Mouse (Mus musculus) heart, adult 2 months (tissue): Measurements from ENCODE around the gene Spag6. TPM values are rescaled to one million over a fixed set of nuclear protein-coding genes. Genes with fewer than 3 reads are reported as not detected.

ENCODE experiments used
- DNase-seq, 2 experiments: peaks; one replicate each; pipeline ENCODE4 v3.0.0; 2021
- H3K27ac ChIP-seq: fragments of 200-600 bp; 2 replicates; pipeline ENCODE4 v1.8.1; 2022
- H3K27me3 ChIP-seq: fragments of 200-500 bp; 2 replicates; pipeline ENCODE4 v1.6.1; 2012; ENCODE audit warnings: mild to moderate bottlenecking, low read length, inconsistent platforms, mixed read lengths; ENCODE audit not compliant: control insufficient read depth, insufficient read depth
- H3K36me3 ChIP-seq: fragments of 200-500 bp; 2 replicates; pipeline ENCODE4 v1.6.1; 2012; ENCODE audit warnings: low read length, inconsistent platforms; ENCODE audit not compliant: control insufficient read depth, insufficient read depth
- H3K4me1 ChIP-seq: fragments of 200-500 bp; 2 replicates; pipeline ENCODE4 v1.6.1; 2011; ENCODE audit warnings: low read length; ENCODE audit not compliant: control insufficient read depth, insufficient read depth
- H3K4me3 ChIP-seq: fragments of 200-600 bp; 2 replicates; pipeline ENCODE4 v1.8.1; 2022
- H3K79me2 ChIP-seq: fragments of 200-500 bp; replicated peaks from 2 replicates; pipeline ENCODE4 v1.6.1; 2012; ENCODE audit warnings: mild to moderate bottlenecking, inconsistent platforms, low read length, moderate library complexity, mixed read lengths; ENCODE audit not compliant: control insufficient read depth, insufficient read depth
- H3K9ac ChIP-seq: fragments of 200-500 bp; 2 replicates; pipeline ENCODE4 v1.6.1; 2012; ENCODE audit warnings: low read depth, mild to moderate bottlenecking, control low read depth, inconsistent platforms, low read length, mixed read lengths
- CTCF ChIP-seq: fragments of 200-600 bp; IDR thresholded peaks from 2 replicates; pipeline ENCODE4 v1.8.1; 2022; ENCODE audit warnings: antibody characterized with exemption, mild to moderate bottlenecking, moderate library complexity
- EP300 ChIP-seq: fragments of 200-500 bp; IDR thresholded peaks from 2 replicates; pipeline ENCODE4 v1.6.1; 2011; ENCODE audit warnings: low read depth, low read length, control low read depth; ENCODE audit not compliant: insufficient read depth
- POLR2A ChIP-seq: fragments of 200-500 bp; IDR thresholded peaks from 2 replicates; pipeline ENCODE4 v1.6.1; 2011; ENCODE audit warnings: mild to moderate bottlenecking, low read depth, low read length, control low read depth; ENCODE audit not compliant: insufficient read depth
- WGBS: fragments of 180-500 bp; shearing (Covaris S2); methylation state at CpG from one replicate; pipeline ENCODE4 v1.1.7; 2018; 5-methylcytosine and 5-hydroxymethylcytosine counted together
- intact Hi-C: fragments of 180-260 bp; cut with DNase I; formaldehyde crosslinking; loops from one replicate; pipeline ENCODE4 v1.15.1; 2025
- polyA plus RNA-seq: library from polyadenylated mRNA; depleted of rRNA; stranded (reverse); fragments of >200 nt; gene quantifications from 2 replicates; pipeline ENCODE4 v1.2.3, GENCODE M21; 2012
- total RNA-seq, 2 experiments: library from RNA; stranded (reverse); gene quantifications; 2 replicates each; pipeline ENCODE4 v1.2.3; 2021

The Spag6 gene
- total and polyA plus RNA-seq, 3 experiments, result 0.20 to 0.36 (median 0.26) TPM

DNA sequence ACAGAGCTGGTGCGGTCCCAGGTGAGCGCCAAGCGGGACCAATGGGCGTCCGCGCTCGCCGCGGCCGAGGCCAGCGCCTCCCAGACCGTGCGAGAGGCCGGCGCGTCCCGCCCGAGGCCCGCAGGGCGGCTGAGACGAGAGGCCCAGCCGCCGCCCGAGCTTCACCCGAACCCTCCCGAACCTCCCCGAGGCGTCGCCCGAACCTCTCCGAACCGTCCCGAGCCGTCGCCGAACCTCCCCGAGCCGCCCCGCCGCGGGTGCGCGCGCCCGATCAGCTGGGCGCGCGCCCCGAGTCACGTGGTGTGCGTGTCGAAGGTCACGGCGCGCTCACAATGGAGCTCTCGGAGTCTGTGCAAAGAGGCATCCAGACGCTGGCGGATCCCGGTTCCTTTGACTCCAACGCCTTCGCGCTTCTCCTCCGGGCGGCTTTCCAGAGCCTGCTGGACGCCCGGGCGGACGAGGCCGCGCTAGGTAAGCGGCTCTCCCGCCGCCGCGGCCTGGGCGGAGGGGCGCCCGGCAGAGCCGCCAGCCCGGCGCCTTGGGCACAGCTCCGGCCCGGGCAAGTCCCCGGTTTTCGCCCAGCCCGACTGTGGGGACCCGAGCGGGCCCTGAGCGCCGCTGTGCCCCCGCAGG is 21.6 kb upstream of the Spag6 start, which contains the start of gene Commd3:
Commd3 (plus strand) TSS at position 252 of the 633 bp plus-strand sequence.
- Histone ChIP-seq H3K4me3 (peak within 1 kb of the TSS; percentile 94), H3K36me3 (peaks cover 2% of the 10 kb centered on the region; the same call in 1 of the 2 replicates), H3K27me3 (no peaks in the 10 kb centered on the region), H3K27ac (peak within 1 kb of the TSS; percentile 88), H3K9ac (peak within 1 kb of the TSS; percentile 97), H3K79me2 (no peaks in the 10 kb centered on the region), H3K4me1 (no peaks in the 10 kb centered on the region; the same call in none of the 2 replicates)
- DNase-seq, result peak; percentile 96 to 99
- under 1% methylated on average over 90 of the region's 91 CpGs for WGBS
- intact Hi-C loops, result loop anchor here (1.0 to 5.0 kb wide), 2 partner anchors 65 to 85 kb away; no protein-coding TSS in a partner anchor
- TF ChIP-seq CTCF (no peak), EP300 (no peak), POLR2A (peak; percentile 76)

- Histone ChIP-seq H3K4me1 (no peaks in the 10 kb centered on the region; the same call in none of the 2 replicates), H3K79me2 (no peaks in the 10 kb centered on the region), H3K9ac (peak overlapping the region; percentile 94), H3K4me3 (peak overlapping the region; percentile 94), H3K36me3 (peaks cover 2% of the 10 kb centered on the region; the same call in 1 of the 2 replicates), H3K27me3 (no peaks in the 10 kb centered on the region), H3K27ac (peak overlapping the region; percentile 88)
- under 1% methylated on average over 11 of the region's 11 CpGs for WGBS
- TF ChIP-seq EP300 (no peak), POLR2A (no peak), CTCF (no peak)
- DNase-seq, result no peak
- intact Hi-C loops, result loop anchor here (1.0 to 5.0 kb wide), 2 partner anchors 65 to 85 kb away; no protein-coding TSS in a partner anchor
These were observed 21.1 kb upstream of the Spag6 start for GRCm38 (mm10) chr2:18672766-18673164.

- no peak for DNase-seq
- no peak overlapping the region for H3K4me3 ChIP-seq
- H3K4me1 ChIP-seq, result peaks cover 1% of the 10 kb centered on the region
- H3K27me3 ChIP-seq, result no peaks in the 10 kb centered on the region
- no peak overlapping the region for H3K27ac ChIP-seq
- intact Hi-C loops, result loop anchor here (5.0 kb wide), 1 partner anchor 66 kb away; no protein-coding TSS in a partner anchor
- no peaks in the 10 kb centered on the region for H3K79me2 ChIP-seq
- no peak for TF ChIP-seq CTCF
- TF ChIP-seq EP300, result no peak
- no peak overlapping the region for H3K9ac ChIP-seq
- WGBS, result 75% methylated on average over 4 of the region's 4 CpGs
- peaks cover 7% of the 10 kb centered on the region; the same call in 1 of the 2 replicates for H3K36me3 ChIP-seq
These were observed 20.1 kb upstream of the Spag6 start for GRCm38 (mm10) chr2:18673766-18674165.

- intact Hi-C loops, result loop anchor here (5.0 kb wide), 1 partner anchor 67 kb away; no protein-coding TSS in a partner anchor
- H3K36me3 ChIP-seq, result peaks cover 7% of the 10 kb centered on the region; the same call in 1 of the 2 replicates
- no peak overlapping the region for H3K9ac ChIP-seq
- WGBS, result 92% methylated on average over 4 of the region's 4 CpGs
- H3K4me3 ChIP-seq, result no peak overlapping the region
- DNase-seq, result no peak
- no peaks in the 10 kb centered on the region for H3K79me2 ChIP-seq
- no peaks in the 10 kb centered on the region for H3K27me3 ChIP-seq
- TF ChIP-seq POLR2A (no peak), CTCF (no peak), EP300 (no peak)
- H3K4me1 ChIP-seq, result peaks cover 1% of the 10 kb centered on the region
- no peak overlapping the region for H3K27ac ChIP-seq
These were observed 19.5 kb upstream of the Spag6 start for GRCm38 (mm10) chr2:18674193-18674902.

GRCm38 (mm10) chr2:18675681-18676456 is 18.0 kb upstream of the Spag6 start:
- H3K36me3 ChIP-seq, result peaks cover 9% of the 10 kb centered on the region
- H3K9ac ChIP-seq, result peak overlapping the region; percentile 84
- no peaks in the 10 kb centered on the region for H3K79me2 ChIP-seq
- TF ChIP-seq EP300 (no peak), POLR2A (no peak), CTCF (no peak)
- peak overlapping the region; percentile 65 for H3K4me3 ChIP-seq
- intact Hi-C loops, result loop anchor here (2.0 to 5.0 kb wide), 5 partner anchors 91 to 649 kb away; partner anchors contain the start of genes 4930426L09Rik, Dnajc1, Pip4k2a and Skida1
- no peaks in the 10 kb centered on the region for H3K27me3 ChIP-seq
- WGBS, result 27% methylated on average over 42 of the region's 42 CpGs
- H3K4me1 ChIP-seq, result peaks cover 2% of the 10 kb centered on the region
- no peak for DNase-seq
- peak overlapping the region; percentile 95 for H3K27ac ChIP-seq
